Comparison of ENCODE assay signal across 8 mouse cellular contexts in genomic region chr8:79639586-79640451, GRCm38 (mm10). TPM values are rescaled to one million over a fixed set of nuclear protein-coding genes. Genes with fewer than 3 reads are reported as not detected.
DNase-seq lines count a peak whose midpoint lies in the region; ATAC-seq and TF ChIP-seq lines count a peak whose summit lies in the region.

Gene Otud4 (plus strand): TSS chr8:79639618.

- peak within 1 kb of the TSS; percentile 90 for H3K9ac ChIP-seq in ES-E14 (ENCODE audit: insufficient read depth, low read depth, low read length, poor library complexity, severe bottlenecking)
- H3K9ac ChIP-seq in forebrain, postnatal 0 days = peak within 1 kb of the TSS; percentile 94
- H3K9ac ChIP-seq in neural tube, embryonic 13.5 days = peak within 1 kb of the TSS; percentile 91

- DNase-seq in ES-E14 (ENCODE audit: low read depth, low spot score) = no peak
- DNase-seq in cerebellum, adult 11 months = peak; percentile 53
- DNase-seq in forebrain, postnatal 0 days = peak; percentile 59
- peak; percentile 18 for DNase-seq in heart, postnatal 25 days (ENCODE audit: low spot score)
- DNase-seq in layer of hippocampus, adult 18-20 months (ENCODE audit: low spot score in 2 of 2) = peak; percentile 37 to 63
- DNase-seq in lung, adult 18-20 months = peak; percentile 44 to 55
- DNase-seq in thymus, adult 18-20 months = peak; percentile 27 to 41

- ATAC-seq in forebrain, postnatal 0 days = peak; percentile 40
- peak; percentile 81 for ATAC-seq in neural tube, embryonic 13.5 days (ENCODE audit: low read depth)

- H3K27me3 ChIP-seq in forebrain, postnatal 0 days (ENCODE audit: insufficient read depth, low read length) = no peaks in the 10 kb centered on the region
- H3K27me3 ChIP-seq in neural tube, embryonic 13.5 days = no peaks in the 10 kb centered on the region

- H3K4me1 ChIP-seq in ES-E14 (ENCODE audit: control insufficient read depth in 2 of 2, insufficient read depth in 2 of 2, low read length in 2 of 2, poor library complexity in 1 of 2) = peaks cover 5 to 6% of the 10 kb centered on the region in 2 experiments
- H3K4me1 ChIP-seq in forebrain, postnatal 0 days (ENCODE audit: insufficient read depth) = peaks cover 23% of the 10 kb centered on the region
- peaks cover 34% of the 10 kb centered on the region for H3K4me1 ChIP-seq in neural tube, embryonic 13.5 days (replicated peaks)

- WGBS in forebrain, postnatal 0 days = 2% methylated on average over 101 of the region's 103 CpGs
- under 1% methylated on average over 98 of the region's 103 CpGs for WGBS in neural tube, embryonic 13.5 days

- H3K9me3 ChIP-seq in ES-E14 (ENCODE audit: control insufficient read depth, insufficient read depth, low read depth, low read length) = no peaks in the 10 kb centered on the region
- H3K9me3 ChIP-seq in forebrain, postnatal 0 days (ENCODE audit: low read length) = no peaks in the 10 kb centered on the region
- no peaks in the 10 kb centered on the region for H3K9me3 ChIP-seq in neural tube, embryonic 13.5 days

- intact Hi-C loops in heart, postnatal 25 days (cut with DNase I) = loop anchor here (5.0 kb wide), 2 partner anchors 53 to 67 kb away; no protein-coding TSS in a partner anchor

- peaks cover 5% of the 10 kb centered on the region; the same call in 1 of the 2 replicates for H3K36me3 ChIP-seq in ES-E14 (ENCODE audit: control insufficient read depth, insufficient read depth, low read length, poor library complexity, severe bottlenecking)
- H3K36me3 ChIP-seq in forebrain, postnatal 0 days (ENCODE audit: insufficient read depth) = 0 out of 2 replicates have a peak, but pooled peaks cover 3% of the 10 kb centered on the region
- peaks cover 8% of the 10 kb centered on the region for H3K36me3 ChIP-seq in neural tube, embryonic 13.5 days

- peak; percentile 39 for TF ChIP-seq CTCF in forebrain, postnatal 0 days (IDR thresholded peaks at IDR 0.05; ENCODE audit: low read depth)

- H3K4me3 ChIP-seq in ES-E14 (ENCODE audit: insufficient read depth in 1 of 2, low read depth in 1 of 2, low read length in 2 of 2, poor library complexity in 1 of 2, severe bottlenecking in 1 of 2) = peak within 1 kb of the TSS; percentile 81 to 87
- H3K4me3 ChIP-seq in forebrain, postnatal 0 days (ENCODE audit: low read depth, low read length) = peak within 1 kb of the TSS; percentile 89
- peak within 1 kb of the TSS; percentile 91 for H3K4me3 ChIP-seq in neural tube, embryonic 13.5 days

- peak within 1 kb of the TSS; percentile 78 for H3K27ac ChIP-seq in ES-E14 (ENCODE audit: insufficient read depth, low read depth, low read length, poor library complexity, severe bottlenecking)
- H3K27ac ChIP-seq in forebrain, postnatal 0 days (ENCODE audit: low read depth, low read length) = peak within 1 kb of the TSS; percentile 99
- peak within 1 kb of the TSS; percentile 94 for H3K27ac ChIP-seq in neural tube, embryonic 13.5 days (replicated peaks)

- H3K4me2 ChIP-seq in forebrain, postnatal 0 days (ENCODE audit: low read depth) = peak within 1 kb of the TSS; percentile 64
- peak within 1 kb of the TSS; percentile 74 for H3K4me2 ChIP-seq in neural tube, embryonic 13.5 days

- in situ Hi-C loops in ES-E14 (cut with MboI; ENCODE audit: low sequenced_read_pairs in 2 of 2, unreplicated experiment in 2 of 2) = no loop called here

TF ChIP-seq in ES-E14, 5 proteins besides CTCF, POLR2A, EP300 and RAD21:
- TF ChIP-seq HCFC1 (IDR thresholded peaks at IDR 0.05; ENCODE audit: borderline replicate concordance, insufficient read depth, low read length) (no peak), ZNF384 (IDR thresholded peaks at IDR 0.05; ENCODE audit: low read depth, low read length) (peak; percentile 55; the same call in 1 of the 2 replicates)

RNA-seq across cellular contexts. Expression of gene Otud4, which starts in this region (rescaled TPM):
- 58.9 and 74.2 TPM in 2 replicates for total RNA-seq in ES-E14 (2012; rRNA removed)
- 30.4 and 37.6 TPM in 2 replicates for total RNA-seq in forebrain, postnatal 0 days (2014; rRNA removed)
- 4.5 and 6.3 TPM in 2 replicates for polyA plus RNA-seq in forebrain, postnatal 0 days (2015; fragmentation: Nextera tagmentation; extraction: Ambion mirVana)
- 10 to 100 TPM; 39.7 to 52.2 TPM for total RNA-seq in heart, postnatal 25 days (2021)
- total RNA-seq in layer of hippocampus, adult 18-20 months (2021) = 10 to 100 TPM; 38.6 to 43.4 TPM
- polyA plus RNA-seq in neural tube, embryonic 13.5 days (2015; fragmentation: Nextera tagmentation; extraction: Ambion mirVana) = 10.5 and 11.5 TPM in 2 replicates
